Mouse (Mus musculus) layer of hippocampus, adult 2 months (tissue): ENCODE measurements around the gene Baiap3. TPM values are rescaled to one million over a fixed set of nuclear protein-coding genes. Genes with fewer than 3 reads are reported as not detected.
"Not testable (repeated sequence)": the region's sequence is repeated elsewhere in the genome, so short reads cannot be mapped to it uniquely, and the experiment has no call there.

Experiments used
- DNase-seq, 2 experiments: peaks; one replicate each; pipeline ENCODE4 v3.0.0; 2022; ENCODE audit warnings: low spot score in 2 of 2
- H3K27ac ChIP-seq: fragments of 200-600 bp; 2 replicates; pipeline ENCODE4 v1.8.1; 2022
- H3K4me3 ChIP-seq: fragments of 200-600 bp; 2 replicates; pipeline ENCODE4 v1.8.1; 2022; ENCODE audit warnings: mild to moderate bottlenecking
- CTCF ChIP-seq: fragments of 200-600 bp; conservative IDR thresholded peaks from 2 replicates; pipeline ENCODE4 v1.8.1; 2022; ENCODE audit warnings: antibody characterized with exemption, mild to moderate bottlenecking, moderate library complexity
- total RNA-seq, 2 experiments: library from RNA; stranded (reverse); gene quantifications; 2 replicates each; pipeline ENCODE4 v1.2.3; 2021

Baiap3 gene
- total RNA-seq, 2 experiments from 2014 or later, result 9.9 to 10.5 TPM

- Histone ChIP-seq H3K27ac (no peak overlapping the region), H3K4me3 (no peak overlapping the region)
- DNase-seq, result no peak
- TF ChIP-seq CTCF, result no peak
These were observed 20.5 kb downstream of the Baiap3 start for GRCm38 (mm10) chr17:25235635-25236034.

- DNase-seq, H3K27ac ChIP-seq, H3K4me3 ChIP-seq: not testable (repeated sequence)
These were observed 24.5 kb downstream of the Baiap3 start for GRCm38 (mm10) chr17:25231621-25232020.

- H3K4me3 ChIP-seq, result no peak overlapping the region
- no peak for TF ChIP-seq CTCF
- no peak for DNase-seq
- H3K27ac ChIP-seq, result no peak overlapping the region; the same call in 1 of the 2 replicates
These were observed 25.5 kb downstream of the Baiap3 start for GRCm38 (mm10) chr17:25230700-25231099.

- H3K27ac ChIP-seq, H3K4me3 ChIP-seq, DNase-seq: not testable (repeated sequence)
These were observed 26.0 kb downstream of the Baiap3 start for GRCm38 (mm10) chr17:25230014-25230655.

- H3K4me3 ChIP-seq, result no peak overlapping the region
- TF ChIP-seq CTCF, result no peak
- H3K27ac ChIP-seq, result no peak overlapping the region
- no peak for DNase-seq
These were observed 28.2 kb downstream of the Baiap3 start for GRCm38 (mm10) chr17:25227991-25228390.

- no peak for TF ChIP-seq CTCF
- H3K27ac ChIP-seq, result no peak overlapping the region
- DNase-seq, result no peak
- H3K4me3 ChIP-seq, result no peak overlapping the region
These were observed 30.5 kb downstream of the Baiap3 start for GRCm38 (mm10) chr17:25225659-25226058.

- no peak for TF ChIP-seq CTCF
- no peak overlapping the region for H3K27ac ChIP-seq
- H3K4me3 ChIP-seq, result no peak overlapping the region
- DNase-seq, result no peak
These were observed 31.5 kb downstream of the Baiap3 start for GRCm38 (mm10) chr17:25224586-25225222.

GRCm38 (mm10) chr17:25222951-25223601 lies 33.1 kb downstream of the Baiap3 start:
- Histone ChIP-seq H3K27ac (peak overlapping the region; percentile 86), H3K4me3 (peak overlapping the region; percentile 59)
- no peak for TF ChIP-seq CTCF
- DNase-seq, result no peak

- peak in 1 of 2 experiments; percentile 36 for DNase-seq
- Histone ChIP-seq H3K27ac (peak overlapping the region; percentile 86), H3K4me3 (peak overlapping the region; percentile 59)
These were observed 33.6 kb downstream of the Baiap3 start for GRCm38 (mm10) chr17:25222504-25222940.

- TF ChIP-seq CTCF, result no peak
- peak in 1 of 2 experiments; percentile 58 for DNase-seq
- H3K27ac ChIP-seq, result peak overlapping the region; percentile 89
- H3K4me3 ChIP-seq, result peak overlapping the region; percentile 36
These were observed 34.2 kb downstream of the Baiap3 start for GRCm38 (mm10) chr17:25221821-25222503.

- H3K27ac ChIP-seq, result peak overlapping the region; percentile 89
- no peak overlapping the region for H3K4me3 ChIP-seq
- TF ChIP-seq CTCF, result no peak
- DNase-seq, result no peak
These were observed 35.4 kb downstream of the Baiap3 start for GRCm38 (mm10) chr17:25220746-25221145.

- no peak for TF ChIP-seq CTCF
- no peak for DNase-seq
- H3K27ac ChIP-seq, result peak overlapping the region; percentile 20; the same call in 1 of the 2 replicates
- H3K4me3 ChIP-seq, result no peak overlapping the region
These were observed 36.5 kb downstream of the Baiap3 start for GRCm38 (mm10) chr17:25219492-25220295.
